Mouse (Mus musculus) testis, postnatal 14 days (tissue): ENCODE measurements at regions not wholly inside any gene's neighbourhood (a gene's known extent, or its start where the extent isn't known, plus 50 kb on each side); places are given as distances from the start of the nearest gene placed in this dataset.

Source experiments
- DNase-seq: peaks from one replicate; pipeline ENCODE4 v3.0.0; 2021; ENCODE audit warnings: low spot score

- no peak for DNase-seq
Measured at GRCm38 (mm10) chr3:157842872-157843271, 82.0 kb downstream of the Cth start.

GRCm38 (mm10) chr3:157841164-157841719 is 83.6 kb downstream of the Cth start:
- no peak for DNase-seq

GRCm38 (mm10) chr3:157804307-157804706 is 120.6 kb downstream of the Cth start:
- no peak for DNase-seq

- no peak for DNase-seq
Measured at GRCm38 (mm10) chr3:157803356-157803755, 121.5 kb downstream of the Cth start.

- DNase-seq: no peak
Measured at GRCm38 (mm10) chr3:157787559-157788256, 137.2 kb downstream of the Cth start.

- DNase-seq: no peak
Measured at GRCm38 (mm10) chr3:157781071-157781470, 143.8 kb downstream of the Cth start.

- DNase-seq: no peak
Measured at GRCm38 (mm10) chr3:157777779-157778178, 147.1 kb downstream of the Cth start.

- no peak for DNase-seq
Measured at GRCm38 (mm10) chr3:157763487-157764199, 161.2 kb downstream of the Cth start.

- no peak for DNase-seq
Measured at GRCm38 (mm10) chr3:157759856-157760255, 165.0 kb downstream of the Cth start.

GRCm38 (mm10) chr3:157754826-157755225 is 170.1 kb downstream of the Cth start:
- DNase-seq: no peak

GRCm38 (mm10) chr3:157750266-157750665 is 174.6 kb downstream of the Cth start:
- no peak for DNase-seq

GRCm38 (mm10) chr3:157748395-157749037 is 176.4 kb downstream of the Cth start:
- DNase-seq: no peak

- no peak for DNase-seq
Measured at GRCm38 (mm10) chr3:157743000-157743399, 176.3 kb downstream of the Ptger3 start.

- DNase-seq: no peak
Measured at GRCm38 (mm10) chr3:157739628-157740294, 173.1 kb downstream of the Ptger3 start.

GRCm38 (mm10) chr3:157732136-157732940 is 165.6 kb downstream of the Ptger3 start:
- no peak for DNase-seq

- DNase-seq: no peak
Measured at GRCm38 (mm10) chr3:157729711-157730367, 163.1 kb downstream of the Ptger3 start.

- no peak for DNase-seq
Measured at GRCm38 (mm10) chr3:157724542-157724941, 157.8 kb downstream of the Ptger3 start.

- no peak for DNase-seq
Measured at GRCm38 (mm10) chr3:157723184-157723583, 156.5 kb downstream of the Ptger3 start.

- peak; percentile 46 for DNase-seq
Measured at GRCm38 (mm10) chr3:157717313-157717921, 150.7 kb downstream of the Ptger3 start.

GRCm38 (mm10) chr3:157714023-157714422 is 147.3 kb downstream of the Ptger3 start:
- DNase-seq: no peak
